In the genomic region with DNA sequence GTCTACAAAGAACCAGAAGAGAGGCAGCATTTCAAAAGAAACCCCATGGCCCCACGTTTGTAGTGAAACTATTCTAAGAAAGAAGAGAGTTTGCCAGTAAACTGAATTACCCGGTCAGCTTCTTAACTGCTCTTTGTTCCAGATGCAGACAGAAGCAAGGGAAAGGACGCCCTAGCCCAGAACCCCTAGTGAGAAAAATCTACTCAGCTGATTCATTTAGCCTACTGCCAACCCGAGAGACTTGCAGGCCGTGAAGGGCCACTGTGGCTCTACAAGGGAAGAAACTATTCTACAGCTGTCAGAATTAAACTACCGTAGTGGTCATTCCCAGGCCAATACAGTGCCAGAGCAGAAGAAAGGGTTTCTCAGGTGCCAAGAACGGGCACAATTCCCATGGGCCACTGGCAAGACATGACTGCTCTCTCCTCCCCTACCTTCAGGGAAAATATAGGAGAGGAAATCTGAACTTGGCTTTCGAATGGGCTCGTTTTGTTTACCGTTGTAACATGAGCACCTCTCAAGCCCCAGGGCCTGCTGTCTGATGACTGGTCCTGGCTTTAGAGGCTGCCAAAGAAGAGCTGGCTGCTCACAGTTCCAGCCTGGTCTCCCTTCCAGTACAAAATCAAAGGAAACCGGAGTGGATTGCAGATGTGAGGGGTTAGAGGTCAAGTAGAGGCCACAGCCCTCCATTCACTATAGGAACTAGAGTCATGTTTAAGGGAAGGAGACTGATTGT, we compare ENCODE assay signal across 11 mouse cellular contexts.
DNase-seq lines count a peak whose midpoint lies in the region; ATAC-seq and TF ChIP-seq lines count a peak whose summit lies in the region.
"Had no signal": no experiment of that assay in that cellular context is flagged by ENCODE, and none has a peak within 500 bp of the region (broad histone marks: within the 10 kb centered on the region; RNA-seq: fewer than 3 reads in every experiment).

No protein-coding gene starts in this region.

- peak; percentile 33 for DNase-seq in hindbrain, embryonic 11.5 days (ENCODE audit: low spot score)
- DNase-seq in adipocyte (ENCODE audit: low spot score), result peak; percentile 80
- DNase-seq in lung, postnatal 0 days (ENCODE audit: low spot score), result peak; percentile 53
- no peak for DNase-seq in heart, postnatal 10 days
- DNase-seq in liver, embryonic 11.5 days (ENCODE audit: low spot score), result no peak
- DNase-seq: cerebellum, postnatal 36 days had no signal

- no peak for TF ChIP-seq EP300 in lung, postnatal 0 days (IDR thresholded peaks at IDR 0.05)

- no peaks in the 10 kb centered on the region for H3K27me3 ChIP-seq in hindbrain, embryonic 11.5 days (ENCODE audit: control insufficient read depth, insufficient read depth, low read length)
- no peaks in the 10 kb centered on the region for H3K27me3 ChIP-seq in hindbrain, embryonic 12.5 days
- no peaks in the 10 kb centered on the region; the same call in 1 of the 2 replicates for H3K27me3 ChIP-seq in forebrain, embryonic 12.5 days
- H3K27me3 ChIP-seq in lung, postnatal 0 days (replicated peaks; ENCODE audit: insufficient read depth, low read length), result no peaks in the 10 kb centered on the region
- peaks cover 9% of the 10 kb centered on the region for H3K27me3 ChIP-seq in liver, embryonic 11.5 days (replicated peaks; ENCODE audit: control insufficient read depth, insufficient read depth, low read length)
- H3K27me3 ChIP-seq: CH12.LX had no signal

- no peak overlapping the region for H3K9ac ChIP-seq in hindbrain, embryonic 11.5 days (ENCODE audit: low read depth, low read length)
- H3K9ac ChIP-seq in hindbrain, embryonic 12.5 days, result no peak overlapping the region
- H3K9ac ChIP-seq in forebrain, embryonic 12.5 days, result peak overlapping the region; percentile 30; the same call in 1 of the 2 replicates
- no peak overlapping the region for H3K9ac ChIP-seq in lung, postnatal 0 days (replicated peaks; ENCODE audit: low read depth)
- H3K9ac ChIP-seq in liver, embryonic 11.5 days (ENCODE audit: low read depth, low read length), result no peak overlapping the region
- H3K9ac ChIP-seq: liver, embryonic 14.5 days had no signal

- intact Hi-C loops in heart, postnatal 10 days (cut with DNase I), result no loop called here

- ATAC-seq in hindbrain, embryonic 11.5 days (ENCODE audit: low FRiP score), result no peak
- ATAC-seq in hindbrain, embryonic 12.5 days (ENCODE audit: low FRiP score), result no peak
- ATAC-seq in forebrain, embryonic 12.5 days (ENCODE audit: low FRiP score), result no peak
- ATAC-seq in lung, postnatal 0 days, result peak; percentile 47; the same call in 1 of the 2 replicates
- no peak for ATAC-seq in frontal cortex, adult (ENCODE audit: low TSS enrichment)
- ATAC-seq in liver, embryonic 11.5 days (replicated peaks; ENCODE audit: low FRiP score), result no peak

- no peak overlapping the region for H3K4me2 ChIP-seq in hindbrain, embryonic 11.5 days (replicated peaks; ENCODE audit: low read depth, low read length)
- H3K4me2 ChIP-seq in hindbrain, embryonic 12.5 days (replicated peaks), result no peak overlapping the region
- no peak overlapping the region for H3K4me2 ChIP-seq in forebrain, embryonic 12.5 days
- no peak overlapping the region for H3K4me2 ChIP-seq in lung, postnatal 0 days (replicated peaks; ENCODE audit: low read depth, low read length)
- no peak overlapping the region for H3K4me2 ChIP-seq in liver, embryonic 11.5 days

- no peaks in the 10 kb centered on the region for H3K4me1 ChIP-seq in hindbrain, embryonic 11.5 days (replicated peaks; ENCODE audit: control insufficient read depth, insufficient read depth, low read length)
- peaks cover 16% of the 10 kb centered on the region for H3K4me1 ChIP-seq in hindbrain, embryonic 12.5 days
- H3K4me1 ChIP-seq in forebrain, embryonic 12.5 days, result peaks cover 27% of the 10 kb centered on the region
- H3K4me1 ChIP-seq in lung, postnatal 0 days (ENCODE audit: insufficient read depth, low read depth, low read length), result no peaks in the 10 kb centered on the region
- peaks cover 16% of the 10 kb centered on the region for H3K4me1 ChIP-seq in liver, embryonic 11.5 days (replicated peaks; ENCODE audit: control insufficient read depth, insufficient read depth, low read length)

- WGBS in hindbrain, embryonic 11.5 days, result 22% methylated on average over 11 of the region's 11 CpGs
- WGBS in hindbrain, embryonic 12.5 days, result 30% methylated on average over 11 of the region's 11 CpGs
- WGBS in forebrain, embryonic 12.5 days, result 32% methylated on average over 11 of the region's 11 CpGs
- WGBS in lung, postnatal 0 days, result 27% methylated on average over 11 of the region's 11 CpGs
- 54% methylated on average over 11 of the region's 11 CpGs for WGBS in liver, embryonic 11.5 days

- H3K9me3 ChIP-seq in hindbrain, embryonic 11.5 days (ENCODE audit: control insufficient read depth, low read length), result no peaks in the 10 kb centered on the region
- no peaks in the 10 kb centered on the region for H3K9me3 ChIP-seq in hindbrain, embryonic 12.5 days (replicated peaks)
- no peaks in the 10 kb centered on the region for H3K9me3 ChIP-seq in forebrain, embryonic 12.5 days
- no peaks in the 10 kb centered on the region for H3K9me3 ChIP-seq in lung, postnatal 0 days (ENCODE audit: low read length)
- no peaks in the 10 kb centered on the region for H3K9me3 ChIP-seq in liver, embryonic 11.5 days (ENCODE audit: control insufficient read depth, low read length)

- TF ChIP-seq CTCF in lung, postnatal 0 days (IDR thresholded peaks at IDR 0.05), result no peak

- H3K36me3 ChIP-seq in hindbrain, embryonic 11.5 days (ENCODE audit: control insufficient read depth, insufficient read depth, low read length), result no peaks in the 10 kb centered on the region
- H3K36me3 ChIP-seq in hindbrain, embryonic 12.5 days, result no peaks in the 10 kb centered on the region
- no peaks in the 10 kb centered on the region for H3K36me3 ChIP-seq in forebrain, embryonic 12.5 days (replicated peaks)
- H3K36me3 ChIP-seq in lung, postnatal 0 days (ENCODE audit: insufficient read depth, low read length), result no peaks in the 10 kb centered on the region
- no peaks in the 10 kb centered on the region for H3K36me3 ChIP-seq in liver, embryonic 11.5 days (ENCODE audit: control insufficient read depth, insufficient read depth, low read length)

- H3K27ac ChIP-seq in hindbrain, embryonic 11.5 days (ENCODE audit: low read depth, low read length), result no peak overlapping the region
- no peak overlapping the region for H3K27ac ChIP-seq in hindbrain, embryonic 12.5 days
- H3K27ac ChIP-seq in forebrain, embryonic 12.5 days, result peak overlapping the region; percentile 78
- H3K27ac ChIP-seq in lung, postnatal 0 days (ENCODE audit: low read length), result no peak overlapping the region
- H3K27ac ChIP-seq in liver, embryonic 11.5 days (ENCODE audit: low read depth, low read length), result no peak overlapping the region
- H3K27ac ChIP-seq: liver, embryonic 14.5 days had no signal

- no peak overlapping the region for H3K4me3 ChIP-seq in hindbrain, embryonic 11.5 days (ENCODE audit: low read depth, low read length)
- H3K4me3 ChIP-seq in hindbrain, embryonic 12.5 days, result no peak overlapping the region
- no peak overlapping the region for H3K4me3 ChIP-seq in forebrain, embryonic 12.5 days (replicated peaks)
- H3K4me3 ChIP-seq in lung, postnatal 0 days (ENCODE audit: low read depth, low read length), result no peak overlapping the region
- no peak overlapping the region for H3K4me3 ChIP-seq in liver, embryonic 11.5 days (ENCODE audit: low read depth, low read length)

Comparison
In these comparisons a context has a peak if more than half of its experiments do, and no peak if none do; other contexts are left out.
1. DNase-seq: peak in hindbrain, embryonic 11.5 days (single experiment), adipocyte (single experiment) and lung, postnatal 0 days (single experiment); none in heart, postnatal 10 days (0 of 2) and liver, embryonic 11.5 days (single experiment).